Mouse (Mus musculus): ENCODE data around the gene Ebi3. TPM values are rescaled to one million over a fixed set of nuclear protein-coding genes. Genes with fewer than 3 reads are reported as not detected.

Ebi3 gene
- polyA plus RNA-seq, 1 experiment from 2014 or later, result 6.6 TPM

GRCm38 (mm10) chr17:56005415-56006061 lies 53.1 kb downstream of the Ebi3 start, which contains the start of the genes Stap2 and Mpnd:
Gene Stap2, minus strand, starts transcription at chr17:56005584.
Gene Mpnd, plus strand, starts transcription at chr17:56005711.
- Histone ChIP-seq H3K4me3 (replicated peaks; ENCODE audit: low read depth, low read length) (no peak within 1 kb of the TSS), H3K9ac (replicated peaks; ENCODE audit: low read length) (no peak within 1 kb of the TSS), H3K4me2 (ENCODE audit: low read length) (no peak within 1 kb of the TSS), H3K27me3 (ENCODE audit: control insufficient read depth, insufficient read depth, low read length) (peaks cover 3% of the 10 kb centered on the region; the same call in 1 of the 2 replicates), H3K36me3 (ENCODE audit: control insufficient read depth, insufficient read depth, low read length) (no peaks in the 10 kb centered on the region), H3K27ac (replicated peaks; ENCODE audit: low read depth, low read length) (no peak within 1 kb of the TSS), H3K9me3 (ENCODE audit: control insufficient read depth, low read length) (no peaks in the 10 kb centered on the region), H3K4me1 (ENCODE audit: control insufficient read depth, insufficient read depth, low read length) (peaks cover 12% of the 10 kb centered on the region)
- ATAC-seq (ENCODE audit: low FRiP score, low TSS enrichment), result no peak
- 55% methylated on average over 13 of the region's 13 CpGs for WGBS
- DNase-seq, result peak; percentile 84

Other genes with a start within 250 kb of the Ebi3 start
- gene Pot1b, start 240.0 kb upstream of the Ebi3 start, polyA plus RNA-seq (2014; fragmentation: Nextera tagmentation; extraction: Ambion mirVana), result 6.0 and 7.0 TPM in 2 replicates
- 0.26 and 0.29 TPM in 2 replicates for gene Adgre4, start 202.7 kb upstream of the Ebi3 start, polyA plus RNA-seq (2014; fragmentation: Nextera tagmentation; extraction: Ambion mirVana)
- gene Zfp119a, start 73.7 kb upstream of the Ebi3 start, polyA plus RNA-seq (2014; fragmentation: Nextera tagmentation; extraction: Ambion mirVana), result 14.2 and 15.3 TPM in 2 replicates
- gene Zfp959, start 60.5 kb upstream of the Ebi3 start, polyA plus RNA-seq (2014; fragmentation: Nextera tagmentation; extraction: Ambion mirVana), result 17.8 and 18.8 TPM in 2 replicates
- 10.7 and 13.4 TPM in 2 replicates for gene Zfp119b, start 3.1 kb upstream of the Ebi3 start, polyA plus RNA-seq (2014; fragmentation: Nextera tagmentation; extraction: Ambion mirVana)
- gene Yju2, start 6.5 kb downstream of the Ebi3 start, polyA plus RNA-seq (2014; fragmentation: Nextera tagmentation; extraction: Ambion mirVana), result 20.0 and 21.4 TPM in 2 replicates
- 178 and 209 TPM in 2 replicates for gene Shd, start 17.8 kb downstream of the Ebi3 start, polyA plus RNA-seq (2014; fragmentation: Nextera tagmentation; extraction: Ambion mirVana)
- 141 and 188 TPM in 2 replicates for gene Fsd1, start 33.9 kb downstream of the Ebi3 start, polyA plus RNA-seq (2014; fragmentation: Nextera tagmentation; extraction: Ambion mirVana)
- 5.1 and 5.5 TPM in 2 replicates for gene Stap2, start 52.9 kb downstream of the Ebi3 start, polyA plus RNA-seq (2014; fragmentation: Nextera tagmentation; extraction: Ambion mirVana)
- 164 and 169 TPM in 2 replicates for gene Mpnd, start 53.1 kb downstream of the Ebi3 start, polyA plus RNA-seq (2014; fragmentation: Nextera tagmentation; extraction: Ambion mirVana)
- gene Sh3gl1, start 84.0 kb downstream of the Ebi3 start, polyA plus RNA-seq (2014; fragmentation: Nextera tagmentation; extraction: Ambion mirVana), result 96.2 and 96.3 TPM in 2 replicates
- 3.3 and 4.8 TPM in 2 replicates for gene Chaf1a, start 87.8 kb downstream of the Ebi3 start, polyA plus RNA-seq (2014; fragmentation: Nextera tagmentation; extraction: Ambion mirVana)
- 74.9 and 79.5 TPM in 2 replicates for gene Ubxn6, start 122.4 kb downstream of the Ebi3 start, polyA plus RNA-seq (2014; fragmentation: Nextera tagmentation; extraction: Ambion mirVana)
- 106 and 113 TPM in 2 replicates for gene Hdgfl2, start 127.0 kb downstream of the Ebi3 start, polyA plus RNA-seq (2014; fragmentation: Nextera tagmentation; extraction: Ambion mirVana)
- 0.13 TPM in 2 replicates for gene Plin4, start 157.2 kb downstream of the Ebi3 start, polyA plus RNA-seq (2014; fragmentation: Nextera tagmentation; extraction: Ambion mirVana)
- gene Plin5, start 165.0 kb downstream of the Ebi3 start, polyA plus RNA-seq (2014; fragmentation: Nextera tagmentation; extraction: Ambion mirVana), result 0.55 and 1.0 TPM in 2 replicates
- 0.15 and 0.34 TPM in 2 replicates for gene Lrg1, start 169.4 kb downstream of the Ebi3 start, polyA plus RNA-seq (2014; fragmentation: Nextera tagmentation; extraction: Ambion mirVana)
- 16.4 and 18.2 TPM in 2 replicates for gene Sema6b, start 187.7 kb downstream of the Ebi3 start, polyA plus RNA-seq (2014; fragmentation: Nextera tagmentation; extraction: Ambion mirVana)
- 8.5 and 10.5 TPM in 2 replicates for gene Tnfaip8l1, start 209.8 kb downstream of the Ebi3 start, polyA plus RNA-seq (2014; fragmentation: Nextera tagmentation; extraction: Ambion mirVana)
- gene Mydgf, start 231.3 kb downstream of the Ebi3 start, polyA plus RNA-seq (2014; fragmentation: Nextera tagmentation; extraction: Ambion mirVana), result 55.1 and 57.5 TPM in 2 replicates